Mouse (Mus musculus): ENCODE measurements around the gene Lrrc4.
A peak's percentile ranks its signal among the peaks of the same experiment; 100 is the strongest.

Gene Lrrc4

DNA sequence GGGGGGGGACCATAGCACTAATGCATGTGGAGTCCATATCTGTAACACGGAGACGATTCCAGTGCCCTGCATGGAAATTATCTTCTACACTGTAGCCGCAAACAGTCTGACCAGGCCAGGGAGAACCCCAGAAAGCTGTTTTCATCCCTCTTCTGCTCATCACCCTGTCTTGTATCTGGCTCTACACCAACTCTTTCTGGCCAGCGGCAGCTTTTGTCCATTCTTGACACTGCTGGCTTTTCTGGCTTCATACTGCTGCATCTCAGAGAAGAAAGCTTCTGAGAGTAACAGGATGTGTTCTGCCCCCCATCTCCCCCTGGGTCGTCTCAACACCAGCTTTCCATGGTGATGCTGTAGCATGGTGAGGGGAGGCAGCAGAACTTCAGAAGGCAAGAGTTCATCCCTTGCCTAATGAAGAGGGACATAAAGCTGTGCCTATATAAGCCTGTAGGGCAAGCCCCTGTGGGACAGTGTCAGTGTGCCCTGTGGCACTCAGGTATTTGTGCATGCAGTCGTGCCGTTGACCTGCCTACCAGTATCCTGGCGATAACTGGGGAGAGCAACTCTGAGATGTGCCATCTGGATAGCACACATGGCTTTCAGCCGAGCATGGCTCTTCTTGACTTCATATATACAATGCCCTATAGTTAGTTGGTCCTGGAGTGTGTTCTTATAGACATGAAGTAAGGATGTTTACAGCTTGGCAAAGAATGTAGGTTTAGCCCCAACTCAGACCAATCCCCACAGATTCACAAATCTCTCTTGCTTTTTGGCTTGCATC is 111.0 kb downstream of the Lrrc4 start:
- peak; percentile 55 for DNase-seq

DNA sequence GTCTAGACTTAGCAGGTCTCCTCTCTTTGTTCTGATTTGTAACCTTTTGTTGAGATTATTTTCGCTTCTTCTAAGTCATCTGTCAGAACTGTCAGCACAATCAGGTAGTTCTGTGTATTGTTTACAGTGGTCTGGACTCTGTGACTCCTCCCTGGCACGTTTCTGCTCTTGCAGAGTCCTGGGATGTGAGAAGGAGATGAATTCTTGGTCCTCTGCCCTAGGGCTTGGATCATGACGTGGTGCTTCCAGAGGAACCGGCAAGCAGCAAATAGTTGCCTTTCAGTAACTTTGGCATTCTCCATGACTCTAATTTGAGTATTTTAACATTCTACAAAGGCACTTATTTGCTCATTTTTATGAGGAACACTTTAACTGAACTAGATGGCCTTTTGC is 113.7 kb downstream of the Lrrc4 start:
- DNase-seq = peak; percentile 56

DNA sequence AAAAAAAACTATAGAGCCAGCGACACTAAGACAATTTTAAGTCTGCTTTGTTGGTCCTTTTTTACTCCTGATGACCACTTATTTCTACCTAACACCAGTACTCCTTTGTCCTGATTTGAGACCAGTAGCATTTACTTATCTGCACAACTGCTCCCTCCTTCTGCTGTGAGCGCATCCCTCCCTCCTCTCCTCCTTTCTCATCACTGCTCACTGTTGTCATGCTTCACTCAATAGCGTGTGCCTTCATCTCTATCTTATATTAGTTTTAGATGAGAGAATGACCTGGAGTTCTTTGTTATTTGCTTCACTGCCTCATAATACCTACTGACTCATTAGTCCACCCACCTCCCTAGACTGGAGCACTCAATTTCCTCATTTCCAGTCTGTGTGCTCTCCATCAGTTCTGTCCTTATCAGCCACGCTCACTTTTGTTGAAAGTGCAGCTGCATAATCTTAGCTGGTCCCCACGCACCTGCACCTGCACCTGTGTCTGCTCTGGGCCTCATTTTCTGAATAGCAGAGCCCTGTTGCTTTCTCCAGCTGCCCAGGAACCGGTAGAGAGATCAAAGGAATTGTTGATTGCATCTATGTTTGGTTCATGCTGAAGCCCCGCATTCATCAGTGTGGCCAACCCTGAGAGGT is 114.2 kb downstream of the Lrrc4 start:
- no peak for DNase-seq

DNA sequence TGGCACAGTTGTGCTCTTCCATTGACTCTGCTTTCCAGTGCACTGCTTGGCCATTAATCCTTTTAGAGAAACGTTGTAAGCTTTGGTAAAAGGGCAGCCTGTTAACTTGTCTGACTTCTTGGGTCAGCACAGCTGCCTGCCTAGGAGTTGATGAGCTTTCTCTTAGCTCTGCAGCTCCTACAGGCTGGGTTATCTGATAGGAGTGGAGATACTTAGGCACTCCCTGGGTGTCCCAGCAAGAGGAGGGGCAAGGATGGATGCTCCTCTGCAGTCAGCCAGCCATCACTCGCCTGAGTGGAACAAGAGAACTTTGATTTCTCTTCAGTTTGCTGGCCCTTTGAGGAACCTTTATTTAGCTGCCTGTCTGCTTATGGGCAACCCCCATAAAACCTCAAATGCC is 121.5 kb downstream of the Lrrc4 start:
- DNase-seq = no peak

DNA sequence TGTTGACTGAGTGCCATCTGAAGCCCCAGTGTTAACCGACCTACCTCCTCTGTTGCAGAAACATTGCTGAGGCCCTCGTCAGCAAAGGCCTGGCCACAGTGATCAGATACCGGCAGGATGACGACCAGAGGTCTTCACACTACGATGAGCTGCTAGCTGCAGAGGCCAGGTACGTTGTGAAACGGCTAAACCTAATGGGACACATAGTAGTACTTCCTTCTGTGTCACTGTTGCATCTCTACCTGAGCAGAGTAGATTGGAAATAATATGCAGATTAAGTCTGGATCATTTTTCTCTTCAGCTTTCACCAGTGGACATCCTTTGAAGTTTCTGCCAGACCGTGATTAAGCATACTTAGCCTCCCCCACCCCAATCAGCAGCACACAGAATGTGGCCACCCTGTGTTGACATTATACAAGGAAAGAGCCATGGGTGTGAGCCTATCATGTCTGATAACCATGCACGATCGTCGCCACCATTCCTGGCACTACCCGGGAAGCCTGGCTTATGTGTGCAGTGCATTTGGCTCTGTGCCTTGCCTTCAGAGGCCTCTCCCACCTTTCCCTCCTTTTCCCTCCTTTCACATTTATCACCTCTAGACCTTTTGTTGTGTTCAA is 124.5 kb downstream of the Lrrc4 start:
- no peak for DNase-seq

DNA sequence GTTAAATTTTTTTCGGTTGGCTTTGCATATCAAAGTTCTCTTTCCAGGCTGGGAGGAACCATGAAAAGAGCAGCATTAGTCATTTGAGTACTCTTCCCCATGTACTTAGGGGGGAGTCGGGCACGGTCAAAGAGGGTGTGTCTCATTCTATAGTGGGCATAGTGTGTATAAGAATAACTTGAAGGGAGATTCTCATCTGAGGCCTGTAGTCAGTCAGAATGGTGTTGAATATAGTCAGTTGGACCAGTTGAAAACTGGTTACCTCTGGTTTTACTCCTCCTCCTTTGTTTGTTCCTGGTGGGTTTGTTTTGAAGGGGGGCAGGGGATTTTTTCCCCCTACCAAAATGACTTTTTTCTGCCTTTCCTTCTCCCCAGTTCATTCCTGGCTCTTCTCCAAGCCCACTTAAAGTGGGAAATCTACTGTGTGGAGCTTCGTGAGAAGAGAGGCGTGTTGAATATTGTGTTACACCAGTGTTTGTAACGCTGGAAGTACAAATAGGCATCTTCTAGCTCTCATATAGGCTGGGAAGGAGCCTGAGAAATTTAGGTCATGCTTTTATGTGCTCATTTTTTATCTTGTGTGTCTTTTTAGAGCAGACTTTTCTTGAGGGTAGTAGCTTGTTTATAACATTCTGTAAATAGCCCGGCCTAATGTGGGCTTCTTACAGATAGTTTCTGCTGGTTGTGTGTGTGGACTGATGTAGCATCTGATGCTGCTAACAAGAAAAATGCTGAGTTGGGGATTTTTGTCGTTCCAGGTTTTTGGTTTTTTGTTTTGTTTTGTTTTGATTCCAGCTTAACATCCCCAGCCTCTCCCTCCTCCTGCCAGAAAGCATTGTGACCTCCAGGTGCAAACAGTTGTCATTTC is 125.2 kb downstream of the Lrrc4 start:
- no peak for DNase-seq

DNA sequence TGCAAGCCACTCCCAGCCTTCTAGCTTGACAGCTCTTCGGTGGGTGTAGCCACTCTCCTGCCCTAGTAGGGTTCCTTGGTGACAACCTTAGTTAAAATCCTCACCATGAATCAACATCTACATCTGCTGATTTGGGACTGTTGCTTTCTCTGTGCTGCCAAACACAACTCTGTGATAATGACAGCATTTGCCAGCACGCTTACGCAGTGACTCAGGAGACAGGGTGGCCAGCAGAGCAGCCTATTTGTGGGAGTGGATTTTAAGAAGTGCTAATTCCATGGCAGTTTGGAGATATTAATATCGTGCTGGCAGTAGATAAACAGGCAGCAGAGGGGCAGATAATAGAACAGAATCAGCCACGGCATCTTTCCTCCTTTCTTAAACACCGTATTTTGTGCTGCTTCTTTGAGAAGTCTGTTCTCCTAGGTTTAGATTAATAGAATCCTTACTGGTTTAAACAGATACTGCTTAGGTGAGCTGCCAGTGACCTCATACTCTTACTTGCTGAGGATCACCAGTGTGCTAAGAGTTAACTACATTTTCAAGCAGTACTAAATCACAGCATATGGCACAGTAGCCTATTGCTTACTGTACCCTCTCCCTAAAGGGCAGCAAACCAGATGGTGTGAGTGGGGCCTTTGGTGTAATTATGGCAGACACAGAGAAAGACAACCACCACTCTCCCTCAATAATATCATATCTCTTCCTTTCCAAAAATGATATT is 126.0 kb downstream of the Lrrc4 start:
- peak; percentile 13 for DNase-seq

DNA sequence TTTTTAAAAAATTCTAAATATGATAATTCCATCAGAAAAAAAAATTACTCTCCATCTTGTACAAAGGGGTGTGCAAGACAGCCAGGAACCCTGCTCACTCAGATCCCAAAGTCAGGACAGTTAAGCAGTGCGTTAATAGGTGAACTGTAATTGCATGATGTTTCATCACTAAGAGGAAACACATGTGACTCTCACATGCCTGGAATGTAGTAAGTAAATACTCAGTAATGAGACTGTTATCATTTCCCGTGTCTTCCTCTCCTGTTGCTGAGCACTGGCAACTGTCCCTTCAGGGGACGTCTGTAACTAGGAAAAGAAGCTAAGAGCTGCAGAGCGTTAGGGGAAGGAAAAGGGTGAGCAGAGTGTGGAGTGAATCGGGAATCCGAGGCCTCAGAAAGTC is 126.9 kb downstream of the Lrrc4 start:
- DNase-seq = peak; percentile 7

DNA sequence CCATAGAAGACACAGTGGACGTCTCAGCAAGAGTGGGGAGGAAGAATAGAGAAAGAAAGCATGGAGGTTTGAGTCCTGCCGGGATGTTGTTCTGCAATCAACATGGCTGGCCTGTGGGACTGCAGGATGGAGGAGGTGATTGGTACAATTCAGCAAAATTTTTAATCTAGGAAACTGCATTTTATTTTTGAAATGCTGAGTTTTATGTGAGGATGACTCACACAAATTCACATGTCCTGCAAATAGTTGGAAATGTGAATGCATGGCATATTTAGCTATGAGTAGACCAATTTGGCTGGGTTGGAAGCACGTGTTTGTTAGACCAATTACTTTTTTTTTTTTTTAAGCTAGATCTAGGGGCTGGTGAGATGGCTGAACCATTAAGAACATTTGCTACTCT is 134.3 kb downstream of the Lrrc4 start:
- DNase-seq = no peak

DNA sequence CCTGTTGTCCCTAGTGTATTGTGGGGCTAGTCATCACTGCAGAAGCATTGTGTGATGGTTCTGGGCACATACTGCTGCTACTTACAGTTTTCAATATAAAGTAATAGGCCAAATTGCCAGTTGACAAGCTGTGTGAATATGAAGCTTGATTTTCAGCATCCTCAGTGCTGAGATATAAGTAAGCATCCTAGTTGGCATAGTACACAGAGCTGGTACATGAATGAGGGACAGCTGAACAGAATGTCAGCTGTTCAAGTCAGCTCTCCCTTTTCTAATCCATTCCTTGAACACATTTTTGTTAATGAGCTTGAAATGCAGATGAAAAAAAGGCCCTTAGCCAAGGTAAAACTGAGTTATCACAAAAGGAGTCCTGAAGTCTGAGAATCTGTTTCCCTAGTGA is 138.9 kb downstream of the Lrrc4 start:
- no peak for DNase-seq

DNA sequence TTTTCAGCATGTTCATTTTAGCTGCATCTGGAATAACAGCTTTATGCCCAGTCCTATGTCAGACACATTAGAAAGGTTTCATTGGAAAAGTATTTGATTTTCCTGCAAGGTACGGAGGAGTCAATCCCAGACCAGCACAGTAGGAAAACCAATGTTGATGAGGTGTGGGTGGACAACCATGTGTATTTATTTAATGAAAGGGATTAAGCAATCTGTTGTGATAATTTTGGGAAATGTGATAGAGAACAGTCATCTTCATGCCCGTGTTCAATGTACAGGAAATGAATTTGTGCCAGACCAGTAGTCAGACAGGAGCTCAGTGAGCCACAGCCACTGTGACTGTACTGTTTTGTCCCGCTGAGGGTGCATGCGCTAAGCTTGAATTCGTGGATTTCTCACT is 143.8 kb downstream of the Lrrc4 start:
- DNase-seq = no peak

DNA sequence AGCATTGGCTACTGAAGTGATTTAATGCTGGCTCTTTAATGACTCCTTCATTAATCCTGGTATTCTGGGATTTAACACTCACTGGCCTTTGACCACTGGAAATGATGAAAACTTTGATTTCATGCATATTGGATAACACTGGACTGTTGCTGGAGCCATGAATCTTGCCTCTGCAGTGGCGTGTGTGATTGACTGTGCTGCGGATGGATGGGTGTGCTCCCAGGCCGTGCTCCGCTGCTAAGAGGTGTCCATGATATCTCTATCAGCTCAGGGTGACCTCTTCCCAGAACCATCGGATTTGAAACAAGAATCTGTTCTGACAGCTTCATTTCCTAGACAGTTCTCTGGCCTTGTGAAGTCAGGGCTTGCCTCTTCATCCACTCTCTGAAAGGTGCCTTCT is 145.8 kb downstream of the Lrrc4 start:
- DNase-seq = no peak

DNA sequence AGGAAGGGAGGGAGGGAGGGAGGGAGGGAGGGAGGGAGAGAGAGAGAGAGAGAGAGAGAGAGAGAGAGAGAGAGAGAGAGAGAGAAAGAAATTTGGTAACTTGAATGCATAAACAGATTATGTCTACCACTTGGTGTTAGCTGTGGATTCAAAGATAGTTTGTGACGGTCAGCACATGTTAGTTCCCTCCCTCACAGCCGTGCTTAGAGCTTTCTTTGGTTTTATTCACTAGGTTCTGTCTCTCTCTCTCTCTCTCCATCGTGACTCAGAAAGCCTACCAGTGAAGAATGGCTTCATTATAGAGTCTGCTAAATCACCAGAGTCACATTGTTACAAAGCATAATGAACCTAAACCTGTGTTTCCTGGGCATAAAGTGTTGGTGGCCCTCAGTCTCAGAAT is 146.5 kb downstream of the Lrrc4 start:
- no peak for DNase-seq

DNA sequence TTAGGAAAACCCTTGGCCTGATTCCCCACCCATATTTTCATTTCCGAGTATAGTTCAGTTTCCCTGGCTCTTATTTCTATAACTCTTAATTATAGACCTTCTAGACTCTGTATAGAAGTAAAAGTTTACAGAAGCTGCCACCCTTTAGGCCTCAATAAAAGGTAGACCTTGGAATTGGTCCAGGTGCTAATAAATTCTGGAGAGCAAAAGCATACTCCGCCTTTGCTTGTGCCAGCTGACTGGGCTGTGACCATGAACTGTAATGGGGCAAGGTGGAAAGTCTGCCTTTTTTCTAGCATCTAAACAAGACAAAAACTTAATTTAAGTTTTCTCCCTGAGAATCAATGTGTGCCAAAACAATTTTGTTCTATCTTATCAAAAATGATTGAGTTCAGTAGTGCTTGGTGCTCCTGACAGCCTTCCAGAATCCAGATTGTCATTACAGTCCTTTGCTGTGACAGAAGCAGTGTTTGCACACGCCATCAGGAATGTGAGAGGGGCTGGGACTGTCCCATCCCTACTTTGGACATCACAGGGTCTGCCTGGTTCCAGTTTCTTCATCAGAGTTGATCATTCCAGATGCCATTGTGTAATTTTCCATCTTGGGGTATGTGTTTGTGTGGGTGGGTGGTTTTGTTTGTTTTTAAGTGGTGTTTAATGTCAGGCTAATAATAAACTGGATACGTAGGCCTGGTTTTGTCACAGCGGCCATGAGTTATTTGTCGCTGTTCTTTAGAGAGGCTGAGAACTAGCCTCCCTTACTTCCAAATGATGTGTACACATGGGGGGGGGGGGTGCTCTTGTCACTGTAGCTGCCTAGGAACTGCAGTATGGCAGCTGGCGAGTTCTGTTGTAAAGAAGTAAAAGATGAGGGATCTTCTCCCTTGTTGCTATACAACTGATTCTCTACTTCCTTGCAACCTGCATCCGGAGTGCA is 149.8 kb downstream of the Lrrc4 start:
- peak; percentile 47 for DNase-seq

DNA sequence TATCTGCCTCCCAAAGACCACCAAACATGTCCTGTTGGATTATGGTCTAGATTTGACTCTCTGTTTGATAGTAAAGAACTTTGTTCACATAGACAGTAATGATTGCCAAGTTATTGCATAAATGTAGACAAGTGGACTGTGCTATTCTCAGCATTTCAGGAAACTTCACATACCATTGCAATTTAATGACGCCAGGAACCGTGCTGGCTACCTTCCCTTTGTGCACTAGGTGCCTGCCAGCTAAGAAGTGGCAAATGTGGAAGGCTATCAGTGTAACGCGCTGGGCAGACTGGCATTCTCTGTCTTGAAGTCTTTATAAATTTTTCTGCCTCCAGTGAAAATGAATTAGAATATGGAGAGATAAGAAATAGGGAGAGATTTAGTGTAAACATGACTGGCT is 151.0 kb downstream of the Lrrc4 start:
- peak; percentile 31 for DNase-seq

DNA sequence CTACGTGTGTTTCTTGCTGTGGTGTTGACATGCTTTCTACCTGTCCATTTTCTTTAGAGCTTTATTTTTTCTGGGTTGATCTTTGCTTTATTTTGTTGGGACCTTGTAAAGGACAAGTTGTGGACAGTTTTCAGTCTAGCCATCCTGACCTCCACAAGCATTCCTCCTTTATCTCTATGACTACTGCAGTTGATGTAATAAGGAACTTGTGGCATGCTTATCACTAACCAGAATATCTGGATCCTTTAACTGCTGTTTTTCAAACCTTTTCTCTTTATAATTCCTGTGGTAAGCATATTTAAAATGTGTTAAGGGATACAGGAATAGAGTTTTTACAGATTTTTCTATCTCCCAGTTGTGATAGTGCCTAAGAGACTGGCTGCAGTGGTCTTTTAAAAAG is 152.7 kb downstream of the Lrrc4 start:
- DNase-seq = no peak

DNA sequence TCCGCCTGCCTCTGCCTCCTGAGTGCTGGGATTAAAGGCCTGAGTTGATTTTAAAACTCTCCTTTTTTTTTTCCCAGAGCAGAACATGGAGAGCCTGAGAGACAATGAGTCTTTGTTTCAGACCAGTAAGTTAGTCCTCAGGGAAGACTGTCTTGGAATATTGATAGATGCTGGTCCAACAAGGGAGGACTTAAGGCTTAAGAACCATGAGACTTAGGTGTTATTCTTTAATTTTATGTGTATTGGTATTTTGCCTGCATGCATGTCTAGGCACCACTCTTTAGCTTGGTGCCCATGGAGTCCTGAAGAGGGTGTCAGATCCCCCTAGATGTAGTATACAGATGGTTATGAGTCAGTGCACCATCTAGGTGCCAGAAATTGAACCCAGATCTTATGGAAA is 156.9 kb downstream of the Lrrc4 start:
- no peak for DNase-seq

DNA sequence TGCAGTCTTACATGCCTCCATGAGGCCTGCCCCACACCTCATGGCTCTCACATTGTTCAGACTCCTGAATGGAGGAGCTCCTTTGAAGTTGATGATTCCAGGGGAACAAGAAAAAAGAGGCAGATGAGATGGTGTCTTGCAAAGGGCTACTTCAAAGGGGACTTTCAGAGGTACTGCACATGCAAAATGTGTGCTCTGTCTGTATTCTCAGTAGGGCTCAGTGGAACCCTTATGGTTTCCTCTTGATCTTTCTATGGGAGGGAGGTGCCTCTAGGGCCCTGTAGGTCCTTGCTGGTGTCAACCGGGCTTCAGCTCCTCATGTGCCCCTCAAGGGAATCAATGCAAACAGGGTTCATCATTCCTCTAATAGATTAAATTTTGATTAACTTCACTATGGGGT is 159.2 kb downstream of the Lrrc4 start:
- DNase-seq = no peak

DNA sequence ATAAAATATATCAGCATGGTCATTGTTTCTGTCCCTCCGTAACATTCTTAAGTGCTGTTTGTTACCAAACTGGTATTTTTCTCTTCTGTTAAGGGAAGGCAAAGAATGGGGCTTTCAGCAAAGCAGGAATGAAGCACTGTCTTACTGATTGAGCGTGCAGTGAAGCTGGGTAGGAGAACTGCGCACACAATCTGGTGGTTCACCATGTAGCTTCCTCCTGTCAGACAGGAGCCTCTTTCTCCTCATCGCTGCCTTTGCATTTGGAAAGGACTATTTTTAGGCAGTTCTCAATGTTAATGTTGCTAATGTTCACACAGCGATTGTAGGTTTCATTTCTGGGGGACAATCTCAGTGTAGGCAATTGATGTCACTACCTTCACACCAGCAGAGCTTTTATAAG is 162.3 kb downstream of the Lrrc4 start:
- DNase-seq = no peak

DNA sequence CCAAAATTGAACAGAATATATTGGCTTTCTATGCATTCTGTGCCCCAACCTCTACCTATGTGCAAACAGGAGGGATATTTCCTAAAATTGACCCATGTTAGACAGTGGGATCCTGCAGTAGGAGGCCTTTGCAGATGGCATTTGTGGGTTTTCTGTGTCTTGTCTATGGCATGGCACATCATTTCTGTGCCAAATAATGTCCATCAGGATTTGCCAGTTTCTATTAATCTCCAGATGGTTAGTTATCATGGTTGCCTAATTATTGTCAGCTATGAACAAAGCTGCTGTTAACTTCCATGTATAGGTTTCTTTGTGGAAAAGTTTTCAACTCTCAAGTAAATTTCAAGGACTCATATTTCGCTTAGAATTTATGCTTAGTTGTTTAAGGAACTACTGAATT is 164.0 kb downstream of the Lrrc4 start:
- no peak for DNase-seq

DNA sequence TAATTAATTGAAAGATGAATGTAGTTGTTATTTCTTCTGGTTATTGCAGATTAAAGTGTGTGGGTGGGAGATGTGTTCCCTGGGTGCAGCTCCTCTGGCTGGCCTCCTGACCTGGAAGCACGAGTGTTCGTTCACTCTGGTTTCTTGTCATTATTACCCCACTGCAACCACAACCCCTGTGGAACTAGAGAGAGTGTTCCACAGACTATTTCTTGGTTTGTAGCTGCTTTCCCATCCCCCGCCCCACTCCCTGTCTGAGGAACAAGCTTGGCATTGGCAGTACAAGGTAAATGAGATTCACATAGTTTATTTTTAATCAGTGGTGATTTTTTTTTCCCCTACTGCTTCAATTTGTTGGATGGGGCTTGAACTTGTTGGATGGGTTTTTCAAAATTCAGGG is 166.8 kb downstream of the Lrrc4 start:
- no peak for DNase-seq

DNA sequence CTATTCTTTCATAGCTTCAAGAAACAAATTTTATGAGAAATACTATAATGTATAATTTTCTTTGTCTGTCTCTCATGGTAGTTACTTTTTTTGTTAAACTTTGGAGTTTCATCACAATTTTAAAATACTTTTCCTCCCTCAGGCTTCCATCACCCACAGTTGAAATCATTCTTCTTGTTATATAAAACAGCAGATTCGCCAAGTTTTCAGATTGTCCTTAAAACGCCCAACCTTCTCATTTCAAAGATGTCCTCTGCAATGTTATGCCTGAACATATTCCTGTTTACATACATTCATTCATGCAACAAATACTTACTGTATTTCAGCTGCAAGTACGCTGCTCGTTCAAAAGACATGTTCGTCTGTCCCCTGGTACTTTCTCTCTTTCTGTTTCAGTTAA is 167.9 kb downstream of the Lrrc4 start:
- no peak for DNase-seq

Data from lung, postnatal 10 days (tissue).